Mouse (Mus musculus) erythroid progenitor cell, adult 5-6 weeks (primary cell): ENCODE measurements around the gene Speer4e. TPM values are rescaled to one million over a fixed set of nuclear protein-coding genes. Genes with fewer than 3 reads are reported as not detected.
"Not testable (repeated sequence)": the region's sequence is repeated elsewhere in the genome, so short reads cannot be mapped to it uniquely, and the experiment has no call there.

Experiments used
- ATAC-seq: replicated peaks from 2 replicates; pipeline ENCODE4 v1.8.0; 2016; ENCODE audit warnings: moderate number of reproducible peaks, mild to moderate bottlenecking, moderate TSS enrichment, inconsistent platforms; ENCODE audit not compliant: poor library complexity, low FRiP score, severe bottlenecking
- total RNA-seq, 2 experiments: library from RNA; stranded (forward) in 1 of 2; stranded (reverse) in 1 of 2; fragments of 150-400 nt in 1 of 2; fragments of 186-747, 209-891 nt in 1 of 2; gene quantifications; 2 replicates each; pipeline versions ENCODE4 v1.2.3 to v1.2.4; 2015 to 2017; ENCODE audit warnings: low replicate concordance in 2 of 2

Speer4e gene
- total RNA-seq, 2 experiments from 2014 or later, result not detected

- ATAC-seq, result no peak
Observed at GRCm38 (mm10) chr5:14892242-14892641, 46.0 kb downstream of the Speer4e start.

- not testable (repeated sequence) for ATAC-seq
Observed at GRCm38 (mm10) chr5:14885291-14885690, 52.9 kb downstream of the Speer4e start.

Other genes with a start within 250 kb of the Speer4e start
- not detected in 2 replicates for gene Gm9758, start 23.5 kb downstream of the Speer4e start, total RNA-seq (2015; ENCODE audit: low replicate concordance)
- not detected in 2 replicates for gene Gm9758, start 23.5 kb downstream of the Speer4e start, total RNA-seq (2017; ENCODE audit: low replicate concordance)
- not detected in 2 replicates for gene Gm10354, start 40.5 kb upstream of the Speer4e start, total RNA-seq (2015; ENCODE audit: low replicate concordance)
- gene Gm10354, start 40.5 kb upstream of the Speer4e start, total RNA-seq (2017; ENCODE audit: low replicate concordance), result not detected in 2 replicates
- not detected in 2 replicates for gene Gm17019, start 94.6 kb upstream of the Speer4e start, total RNA-seq (2015; ENCODE audit: low replicate concordance)
- not detected in 2 replicates for gene Gm17019, start 94.6 kb upstream of the Speer4e start, total RNA-seq (2017; ENCODE audit: low replicate concordance)